Mouse (Mus musculus): ENCODE data around the gene Dlgap4.

Dlgap4 gene

DNA sequence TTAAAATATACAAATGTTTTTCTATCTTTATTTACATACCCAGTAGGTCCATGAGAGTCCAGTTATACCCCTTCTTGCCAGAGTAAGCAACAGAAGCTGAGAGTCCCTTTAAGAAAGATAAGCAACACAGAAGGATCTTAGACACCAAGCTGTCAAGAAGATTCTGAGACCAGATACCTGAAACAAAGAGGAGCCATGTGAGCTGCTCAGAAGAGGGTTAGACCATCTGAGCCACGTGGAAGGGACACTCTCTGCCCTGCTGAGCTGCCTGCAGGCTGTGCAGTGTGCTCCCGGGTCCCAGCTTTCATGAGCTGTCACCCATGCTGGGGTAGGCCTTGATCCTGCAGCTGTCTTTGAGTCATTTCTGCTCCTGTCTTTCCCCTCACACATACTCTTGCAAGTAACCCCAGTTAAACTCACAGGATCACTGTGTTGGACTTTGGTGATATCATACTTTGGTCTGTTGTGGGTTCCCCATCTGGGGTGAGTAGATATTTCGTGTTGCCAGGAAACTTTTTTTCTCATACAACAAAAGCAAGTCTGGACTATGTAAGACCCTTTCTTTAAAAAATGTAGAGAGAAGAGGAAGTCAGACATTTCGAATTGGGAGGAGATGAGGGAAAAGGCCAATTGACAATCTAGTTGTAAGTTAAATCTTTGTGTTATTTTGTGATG lies 190.3 kb downstream of the Dlgap4 start:
- DNase-seq (ENCODE audit: low spot score in 2 of 2) = no peak

DNA sequence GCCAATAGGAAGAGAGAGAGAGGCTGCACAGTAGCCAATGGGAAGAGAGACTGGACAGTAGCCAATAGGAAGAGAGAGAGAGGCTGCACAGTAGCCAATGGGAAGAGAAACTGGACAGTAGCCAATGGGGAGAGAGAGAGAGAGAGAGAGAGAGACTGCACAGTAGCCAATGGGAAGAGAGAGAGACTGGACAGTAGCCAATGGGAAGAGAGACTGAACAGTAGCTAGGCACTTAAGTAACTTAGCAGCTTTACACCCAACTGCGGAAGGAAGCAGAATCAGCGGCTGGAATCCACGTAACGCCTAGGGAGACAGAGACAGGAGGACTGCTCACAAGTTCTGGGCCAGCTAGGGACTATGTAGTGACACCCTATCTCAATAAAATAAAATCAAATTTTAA lies 191.1 kb downstream of the Dlgap4 start:
- DNase-seq (ENCODE audit: low spot score in 2 of 2) = no peak

DNA sequence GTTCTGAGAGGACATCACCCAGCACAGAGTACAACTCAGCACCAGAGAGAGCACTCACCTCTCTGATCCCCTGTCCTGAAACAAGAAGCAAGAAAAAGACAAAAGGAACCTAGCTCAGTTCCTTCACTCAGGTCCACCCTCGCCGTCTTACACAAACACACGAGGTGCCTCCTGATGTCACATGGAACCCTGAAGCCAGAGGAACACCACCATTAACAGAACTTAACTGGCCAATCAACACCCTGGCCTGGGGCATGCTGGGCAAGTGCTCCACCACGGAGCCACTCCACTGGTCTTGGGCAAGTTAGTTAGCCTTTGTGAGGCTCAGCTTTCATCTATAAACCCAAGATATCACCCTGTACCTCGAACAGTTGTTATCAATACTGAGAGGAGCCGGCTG lies 193.4 kb downstream of the Dlgap4 start:
- no peak for DNase-seq (ENCODE audit: low spot score in 2 of 2)

DNA sequence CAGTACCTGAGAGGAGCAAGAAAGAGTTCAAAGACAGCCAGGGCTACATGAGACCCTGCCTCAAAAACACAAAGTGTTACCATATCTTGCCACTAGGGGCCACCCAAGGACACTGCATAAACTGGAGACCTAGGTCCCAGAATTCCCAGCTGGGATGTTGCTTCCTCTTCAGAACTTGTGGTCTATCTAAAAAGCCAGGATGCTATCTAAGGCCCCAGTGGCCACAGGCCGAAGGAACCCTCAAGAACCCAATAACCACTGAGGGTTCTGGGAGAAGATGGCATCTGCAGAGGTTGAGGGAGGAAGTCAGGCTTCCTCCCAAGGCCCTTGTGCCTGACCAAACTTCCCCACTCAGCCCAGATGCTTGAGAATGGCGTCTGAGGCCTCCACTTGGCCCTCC lies 196.1 kb downstream of the Dlgap4 start:
- peak; percentile 44 to 52 for DNase-seq (ENCODE audit: low spot score in 2 of 2)

DNA sequence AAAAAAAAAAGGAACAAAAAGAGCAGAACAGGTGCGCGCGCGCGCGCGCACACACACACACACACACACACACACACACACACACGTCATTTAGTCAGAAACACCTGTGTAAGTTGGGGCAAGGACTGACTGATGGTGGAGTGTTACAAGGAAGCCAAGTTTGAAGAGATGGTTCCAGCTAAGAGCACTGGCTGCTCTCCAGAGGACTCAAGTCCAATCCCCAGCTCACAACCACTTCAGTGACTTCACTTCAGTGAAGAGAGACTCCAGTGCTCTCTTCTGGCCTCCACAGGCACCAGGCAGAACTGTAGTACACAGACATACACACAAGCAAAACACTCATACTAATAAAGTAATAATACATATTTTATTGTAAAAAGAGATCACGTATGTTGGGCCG lies 197.2 kb downstream of the Dlgap4 start:
- no peak for DNase-seq (ENCODE audit: low spot score in 2 of 2)

DNA sequence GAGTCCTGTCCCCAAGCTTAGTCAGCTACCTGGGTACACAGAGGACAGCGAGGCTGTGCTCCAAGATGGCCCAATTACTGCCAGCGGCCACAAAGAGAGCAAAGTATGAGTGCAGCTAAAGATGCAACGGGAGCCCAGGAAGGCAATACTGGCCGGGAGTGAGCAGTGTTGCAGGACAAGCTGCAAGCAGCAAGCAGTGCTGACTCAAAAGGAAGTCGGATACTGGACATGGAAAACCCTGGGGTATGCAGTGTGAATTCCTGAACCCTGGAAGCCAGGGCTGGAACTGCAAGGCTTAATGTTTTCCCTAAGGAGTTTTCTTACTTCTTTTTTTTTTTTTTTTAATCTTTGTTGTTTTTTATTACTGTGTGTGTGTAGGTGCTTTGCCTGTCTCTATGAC lies 198.1 kb downstream of the Dlgap4 start:
- no peak for DNase-seq (ENCODE audit: low spot score in 2 of 2)
